Mouse (Mus musculus) bone marrow, adult 2 months (tissue): Measurements from ENCODE around the gene Pcbp3.

Experiments
- CTCF ChIP-seq: fragments of 200-500 bp; IDR thresholded peaks from 2 replicates; pipeline ENCODE4 v1.5.1; 2011; ENCODE audit warnings: low read length, control low read depth; ENCODE audit not compliant: control insufficient read depth, insufficient read depth
- POLR2A ChIP-seq: fragments of 200-500 bp; IDR thresholded peaks from 2 replicates; pipeline ENCODE4 v1.6.1; 2011; ENCODE audit warnings: low read depth, mild to moderate bottlenecking, control low read depth, low read length, borderline replicate concordance; ENCODE audit not compliant: control insufficient read depth

DNA sequence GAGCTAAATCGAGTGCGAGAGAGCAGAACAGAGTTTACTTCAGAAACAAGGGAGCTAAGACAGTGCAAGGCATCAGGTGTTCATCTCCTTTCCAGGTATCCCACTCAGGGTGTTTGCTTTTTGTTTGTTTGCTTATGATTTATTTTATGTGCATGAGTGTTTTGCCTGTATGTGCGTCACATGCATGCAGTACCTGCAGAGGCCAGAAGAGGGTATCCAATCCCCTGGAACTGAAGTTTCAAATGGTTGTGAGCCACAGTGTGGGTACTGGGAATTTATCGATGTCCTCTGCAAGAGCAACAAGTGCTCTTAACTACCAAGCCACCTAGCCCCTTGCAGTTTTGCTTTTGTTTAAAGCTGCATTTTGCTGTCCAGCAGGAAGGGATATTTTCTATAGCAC, 132.8 kb downstream of the Pcbp3 start:
- TF ChIP-seq CTCF (no peak), POLR2A (no peak)
